Mouse (Mus musculus) brain, embryonic 14.5 days (tissue): Measurements from ENCODE around the gene Aox2.

Experiments
- CTCF ChIP-seq: fragments of 200-500 bp; IDR thresholded peaks from 2 replicates; pipeline ENCODE4 v1.5.1; 2012; ENCODE audit warnings: inconsistent platforms, mild to moderate bottlenecking, moderate library complexity, borderline replicate concordance; ENCODE audit not compliant: insufficient read depth, insufficient read length; ENCODE audit errors: extremely low read depth
- POLR2A ChIP-seq: fragments of 200-500 bp; IDR thresholded peaks from 2 replicates; pipeline ENCODE4 v1.6.1; 2012; ENCODE audit warnings: mild to moderate bottlenecking, inconsistent platforms, borderline replicate concordance; ENCODE audit not compliant: poor library complexity, insufficient read depth, insufficient read length, severe bottlenecking; ENCODE audit errors: extremely low read depth

- TF ChIP-seq CTCF, result no peak
- TF ChIP-seq POLR2A, result no peak
These were observed 129.2 kb downstream of the Aox2 start for GRCm38 (mm10) chr1:58407321-58407720.
